Mouse (Mus musculus): ENCODE results near the gene Cdh23.
A peak's percentile ranks its signal among the peaks of the same experiment; 100 is the strongest.

The Cdh23 gene

GRCm38 (mm10) chr10:60474549-60474948, 221.7 kb downstream of the Cdh23 start:
- DNase-seq (ENCODE audit: low spot score in 2 of 2), result no peak

GRCm38 (mm10) chr10:60473782-60474322, 222.4 kb downstream of the Cdh23 start:
- DNase-seq (ENCODE audit: low spot score in 2 of 2), result no peak

GRCm38 (mm10) chr10:60467752-60468151, 228.5 kb downstream of the Cdh23 start:
- DNase-seq (ENCODE audit: low spot score in 2 of 2), result no peak

- DNase-seq (ENCODE audit: low spot score in 2 of 2), result no peak
These were observed 232.2 kb downstream of the Cdh23 start for GRCm38 (mm10) chr10:60463953-60464647.

GRCm38 (mm10) chr10:60456662-60457397, 239.5 kb downstream of the Cdh23 start:
- DNase-seq (ENCODE audit: low spot score in 2 of 2), result no peak

GRCm38 (mm10) chr10:60455193-60455592, 241.1 kb downstream of the Cdh23 start:
- no peak for DNase-seq (ENCODE audit: low spot score in 2 of 2)

- DNase-seq (ENCODE audit: low spot score in 2 of 2), result no peak
These were observed 249.1 kb downstream of the Cdh23 start for GRCm38 (mm10) chr10:60447186-60447585.

- DNase-seq (ENCODE audit: low spot score in 2 of 2), result no peak
These were observed 251.2 kb downstream of the Cdh23 start for GRCm38 (mm10) chr10:60445031-60445593.

GRCm38 (mm10) chr10:60443078-60443477, 253.2 kb downstream of the Cdh23 start:
- DNase-seq (ENCODE audit: low spot score in 2 of 2), result no peak

GRCm38 (mm10) chr10:60442321-60442720, 254.0 kb downstream of the Cdh23 start:
- no peak for DNase-seq (ENCODE audit: low spot score in 2 of 2)

GRCm38 (mm10) chr10:60432679-60433078, 263.6 kb downstream of the Cdh23 start:
- DNase-seq (ENCODE audit: low spot score in 2 of 2), result no peak

- no peak for DNase-seq (ENCODE audit: low spot score in 2 of 2)
These were observed 265.7 kb downstream of the Cdh23 start for GRCm38 (mm10) chr10:60430591-60430990.

GRCm38 (mm10) chr10:60430001-60430400, 266.3 kb downstream of the Cdh23 start:
- no peak for DNase-seq (ENCODE audit: low spot score in 2 of 2)

GRCm38 (mm10) chr10:60422756-60423155, 273.5 kb downstream of the Cdh23 start:
- DNase-seq (ENCODE audit: low spot score in 2 of 2), result no peak

GRCm38 (mm10) chr10:60419624-60420023, 276.7 kb downstream of the Cdh23 start:
- DNase-seq (ENCODE audit: low spot score in 2 of 2), result no peak

- DNase-seq (ENCODE audit: low spot score in 2 of 2), result peak in 1 of 2 experiments; percentile 74
These were observed 278.2 kb downstream of the Cdh23 start for GRCm38 (mm10) chr10:60418137-60418536.

- DNase-seq (ENCODE audit: low spot score in 2 of 2), result no peak
These were observed 279.2 kb downstream of the Cdh23 start for GRCm38 (mm10) chr10:60417041-60417440.

GRCm38 (mm10) chr10:60413756-60414155, 282.5 kb downstream of the Cdh23 start:
- DNase-seq (ENCODE audit: low spot score in 2 of 2), result no peak

GRCm38 (mm10) chr10:60411794-60412193, 284.5 kb downstream of the Cdh23 start:
- no peak for DNase-seq (ENCODE audit: low spot score in 2 of 2)

GRCm38 (mm10) chr10:60407831-60408230, 288.5 kb downstream of the Cdh23 start:
- peak in 1 of 2 experiments; percentile 68 for DNase-seq (ENCODE audit: low spot score in 2 of 2)

- peak in 1 of 2 experiments; percentile 39 for DNase-seq (ENCODE audit: low spot score in 2 of 2)
These were observed 290.7 kb downstream of the Cdh23 start for GRCm38 (mm10) chr10:60405460-60406177.

Data from left cerebral cortex, adult 9 months (tissue).